Mouse (Mus musculus) G1E (cell line): ENCODE measurements around the gene Zfand3. TPM values are rescaled to one million over a fixed set of nuclear protein-coding genes. Genes with fewer than 3 reads are reported as not detected.

Source experiments
- ATAC-seq: 2 replicates; pipeline ENCODE4 v1.8.0; 2016; ENCODE audit warnings: mild to moderate bottlenecking; ENCODE audit not compliant: insufficient number of reproducible peaks, poor library complexity, low FRiP score, severe bottlenecking; ENCODE audit errors: extremely low read depth
- DNase-seq: peaks from one replicate; pipeline ENCODE4 v3.0.0; 2012; ENCODE audit warnings: low spot score
- H3K27me3 ChIP-seq: 2 replicates; pipeline ENCODE4 v1.6.1; 2012; ENCODE audit warnings: mild to moderate bottlenecking, low read length, inconsistent platforms; ENCODE audit not compliant: insufficient read depth
- H3K36me3 ChIP-seq: replicated peaks from 2 replicates; pipeline ENCODE3; 2012; ENCODE audit warnings: mild to moderate bottlenecking, inconsistent platforms
- H3K4me1 ChIP-seq: 2 replicates; pipeline ENCODE4 v1.6.1; 2012; ENCODE audit warnings: low read depth, low read length, inconsistent platforms, mixed read lengths; ENCODE audit not compliant: insufficient read depth
- H3K4me3 ChIP-seq: 2 replicates; pipeline ENCODE4 v1.5.1; 2012; ENCODE audit warnings: low read depth, mild to moderate bottlenecking, inconsistent platforms, low read length, moderate library complexity, mixed read lengths
- H3K9me3 ChIP-seq: replicated peaks from 2 replicates; pipeline ENCODE4 v1.6.1; 2012; ENCODE audit warnings: inconsistent platforms
- CTCF ChIP-seq: IDR thresholded peaks from 2 replicates; pipeline ENCODE4 v1.5.1; 2012; ENCODE audit warnings: low read depth, low read length, inconsistent platforms, mixed read lengths
- GATA1 ChIP-seq: IDR thresholded peaks from 2 replicates; pipeline ENCODE4 v1.6.1; 2012; ENCODE audit warnings: borderline replicate concordance, low read length, inconsistent platforms, mixed read lengths
- GATA2 ChIP-seq: IDR thresholded peaks from 2 replicates; pipeline ENCODE4 v1.6.1; 2012; ENCODE audit warnings: low read depth, low read length, inconsistent platforms, borderline replicate concordance
- POLR2AphosphoS5 ChIP-seq: IDR thresholded peaks from 2 replicates; pipeline ENCODE4 v1.6.1; 2012; ENCODE audit warnings: low read depth, low read length, inconsistent platforms; ENCODE audit not compliant: insufficient replicate concordance
- TAL1 ChIP-seq: conservative IDR thresholded peaks from 2 replicates; pipeline ENCODE4 v1.6.1; 2012; ENCODE audit warnings: low read depth, low read length, inconsistent platforms, mixed read lengths
- polyA plus RNA-seq: library from polyadenylated mRNA; stranded (reverse); fragments of >175 nt; gene quantifications from 2 replicates; pipeline ENCODE4 v1.2.3, GENCODE M21; 2012
- total RNA-seq, 2 experiments: library from RNA; stranded (forward) in 1 of 2; stranded (reverse) in 1 of 2; fragments of 200-1000 nt in 1 of 2; fragments of >200 nt in 1 of 2; fragmentation: Nextera tagmentation in 1 of 2; gene quantifications; 2 replicates each; pipeline ENCODE4 v1.2.3; 2014 to 2017

Zfand3 gene
- total and polyA plus RNA-seq, 3 experiments: 17.6 to 93.6 (median 49.2) TPM

GRCm38 (mm10) chr17:30043163-30043822, 38.8 kb downstream of the Zfand3 start:
- H3K9me3 ChIP-seq: no peaks in the 10 kb centered on the region
- ATAC-seq: no peak
- H3K36me3 ChIP-seq: no peaks in the 10 kb centered on the region
- no peak for TF ChIP-seq GATA2
- no peak for TF ChIP-seq TAL1
- TF ChIP-seq GATA1: no peak
- TF ChIP-seq CTCF: no peak
- TF ChIP-seq POLR2AphosphoS5: no peak
- H3K4me3 ChIP-seq: no peak overlapping the region
- no peak for DNase-seq
- H3K4me1 ChIP-seq: peaks cover 3% of the 10 kb centered on the region; the same call in 1 of the 2 replicates
- no peaks in the 10 kb centered on the region for H3K27me3 ChIP-seq

DNA sequence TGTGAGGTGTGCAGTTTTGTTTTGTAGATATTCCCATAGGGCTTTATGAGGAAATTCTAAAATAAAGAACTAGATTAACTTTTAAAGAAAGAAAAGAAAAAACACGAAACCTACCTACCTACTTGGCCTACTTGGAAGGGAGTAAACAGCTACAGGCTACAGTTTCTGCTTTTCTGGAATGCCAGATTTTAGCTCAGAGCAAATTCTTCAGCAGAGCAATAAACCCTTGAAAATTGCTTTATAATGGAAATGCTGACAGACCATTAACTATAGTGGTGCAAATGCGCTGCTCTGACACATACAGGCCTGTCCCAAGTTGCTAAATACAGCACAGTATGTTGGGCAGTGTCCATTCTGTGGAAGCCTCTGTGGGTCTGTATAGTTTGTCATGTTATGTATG, 40.6 kb downstream of the Zfand3 start:
- peaks cover 5% of the 10 kb centered on the region; the same call in 1 of the 2 replicates for H3K4me1 ChIP-seq
- no peaks in the 10 kb centered on the region for H3K36me3 ChIP-seq
- no peak overlapping the region for H3K4me3 ChIP-seq
- TF ChIP-seq CTCF: no peak
- no peak for TF ChIP-seq GATA2
- TF ChIP-seq TAL1: no peak
- no peak for TF ChIP-seq POLR2AphosphoS5
- no peak for TF ChIP-seq GATA1
- no peak for ATAC-seq
- no peak for DNase-seq
- H3K9me3 ChIP-seq: no peaks in the 10 kb centered on the region
- no peaks in the 10 kb centered on the region for H3K27me3 ChIP-seq

DNA sequence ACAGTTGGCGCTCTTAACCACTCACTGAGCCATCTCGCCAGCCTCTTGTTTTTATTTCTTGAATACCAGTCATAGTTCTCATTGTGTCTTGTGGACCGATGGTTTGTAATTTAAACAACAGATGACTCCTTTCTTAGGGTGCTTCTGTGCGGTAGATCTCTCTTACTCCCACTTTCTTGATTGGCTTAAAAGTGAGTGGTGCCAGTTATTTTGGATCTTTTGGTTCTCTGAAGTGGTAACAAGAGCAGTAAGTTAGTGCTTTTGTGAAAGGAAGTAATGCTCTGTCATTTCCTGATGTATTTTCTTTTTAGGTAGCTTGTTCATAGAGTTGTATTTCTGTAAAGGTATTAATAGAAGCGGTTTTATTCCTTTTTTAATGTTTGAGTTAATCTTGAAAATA, 42.1 kb downstream of the Zfand3 start:
- Histone ChIP-seq H3K36me3 (no peaks in the 10 kb centered on the region), H3K9me3 (no peaks in the 10 kb centered on the region), H3K4me1 (peaks cover 9% of the 10 kb centered on the region), H3K4me3 (no peak overlapping the region), H3K27me3 (no peaks in the 10 kb centered on the region)
- DNase-seq: no peak
- no peak for ATAC-seq
- TF ChIP-seq CTCF: no peak
- TF ChIP-seq POLR2AphosphoS5: no peak
- no peak for TF ChIP-seq TAL1
- TF ChIP-seq GATA2: no peak
- TF ChIP-seq GATA1: no peak

GRCm38 (mm10) chr17:30051523-30052346, 47.2 kb downstream of the Zfand3 start:
- Histone ChIP-seq H3K36me3 (peaks cover 15% of the 10 kb centered on the region), H3K4me1 (peaks cover 21% of the 10 kb centered on the region), H3K27me3 (no peaks in the 10 kb centered on the region), H3K4me3 (no peak overlapping the region), H3K9me3 (no peaks in the 10 kb centered on the region)
- no peak for TF ChIP-seq POLR2AphosphoS5
- TF ChIP-seq GATA2: no peak
- TF ChIP-seq GATA1: no peak
- no peak for TF ChIP-seq CTCF
- TF ChIP-seq TAL1: no peak
- no peak for ATAC-seq
- DNase-seq: no peak

GRCm38 (mm10) chr17:30052347-30052742, 47.8 kb downstream of the Zfand3 start:
- Histone ChIP-seq H3K27me3 (no peaks in the 10 kb centered on the region), H3K9me3 (no peaks in the 10 kb centered on the region), H3K36me3 (peaks cover 15% of the 10 kb centered on the region), H3K4me3 (no peak overlapping the region), H3K4me1 (peaks cover 18% of the 10 kb centered on the region)
- TF ChIP-seq TAL1: no peak
- no peak for TF ChIP-seq GATA1
- TF ChIP-seq GATA2: no peak
- TF ChIP-seq CTCF: no peak
- TF ChIP-seq POLR2AphosphoS5: no peak
- ATAC-seq (no peak), DNase-seq (no peak)

DNA sequence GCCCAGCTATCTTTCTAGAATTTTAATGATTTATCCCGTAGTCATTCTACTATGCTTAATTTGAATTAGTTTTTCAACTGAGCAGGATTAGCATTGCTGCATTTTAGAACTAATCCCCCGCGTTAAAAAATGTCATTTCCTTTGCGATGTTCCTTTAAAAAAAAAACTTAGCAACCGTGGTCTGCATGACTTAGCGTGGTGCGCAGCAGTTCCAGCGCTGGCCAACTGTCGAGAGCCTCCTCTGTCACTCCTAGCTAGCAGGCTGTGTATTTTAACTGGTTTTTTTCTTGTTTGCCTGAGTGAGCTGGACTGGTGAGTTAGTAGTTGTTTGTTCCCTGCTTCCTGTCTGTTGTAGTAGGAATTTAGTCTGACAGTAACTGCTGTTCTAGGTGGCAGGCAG, 48.9 kb downstream of the Zfand3 start:
- TF ChIP-seq CTCF: no peak
- no peak for TF ChIP-seq TAL1
- no peak for TF ChIP-seq POLR2AphosphoS5
- TF ChIP-seq GATA1: no peak
- no peak for TF ChIP-seq GATA2
- H3K9me3 ChIP-seq: no peaks in the 10 kb centered on the region
- no peak overlapping the region for H3K4me3 ChIP-seq
- peaks cover 18% of the 10 kb centered on the region for H3K4me1 ChIP-seq
- H3K36me3 ChIP-seq: peaks cover 15% of the 10 kb centered on the region
- ATAC-seq (no peak), DNase-seq (no peak)
- H3K27me3 ChIP-seq: no peaks in the 10 kb centered on the region
